Mouse (Mus musculus): ENCODE data around the gene Abca6. TPM values are rescaled to one million over a fixed set of nuclear protein-coding genes. Genes with fewer than 3 reads are reported as not detected.

Abca6 gene
- polyA plus RNA-seq, 1 experiment = 1.1 TPM

DNA sequence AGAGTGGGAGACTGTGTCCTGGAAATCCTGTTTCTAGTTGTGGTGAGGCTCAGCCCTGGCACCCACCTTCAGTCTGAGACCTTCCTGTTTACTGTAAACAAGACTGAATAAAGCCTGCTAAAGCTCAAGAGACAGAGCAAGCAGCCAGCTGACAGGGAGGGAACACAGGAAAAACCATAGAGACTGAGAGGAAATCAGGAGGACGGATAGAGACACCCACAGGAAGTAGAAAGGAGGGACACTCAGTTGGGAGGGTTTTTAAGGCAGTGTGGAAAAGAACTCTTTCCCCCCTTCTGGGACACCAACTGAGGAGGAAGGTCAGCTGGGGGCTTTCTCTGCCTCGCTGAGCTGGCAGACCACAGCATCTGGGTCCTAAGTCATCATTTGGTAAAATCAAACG is 23.2 kb upstream of the Abca6 start:
- no peak for TF ChIP-seq CTCF (IDR thresholded peaks at IDR 0.05; ENCODE audit: borderline replicate concordance, insufficient read depth, low read depth, low read length)
- TF ChIP-seq POLR2A (IDR thresholded peaks at IDR 0.05; ENCODE audit: borderline replicate concordance, insufficient read depth, low read length) = no peak
- no peaks in the 10 kb centered on the region for H3K4me1 ChIP-seq (ENCODE audit: control insufficient read depth, insufficient read depth, low read length)
- no peak for DNase-seq
- H3K27ac ChIP-seq (ENCODE audit: insufficient read depth, low read length) = no peak overlapping the region
- no peaks in the 10 kb centered on the region for H3K27me3 ChIP-seq (ENCODE audit: control insufficient read depth, insufficient read depth, low read length)
- no peak overlapping the region for H3K4me3 ChIP-seq (replicated peaks; ENCODE audit: insufficient read depth, low read depth, low read length)
- WGBS = 70% methylated on average over 3 of the region's 3 CpGs

DNA sequence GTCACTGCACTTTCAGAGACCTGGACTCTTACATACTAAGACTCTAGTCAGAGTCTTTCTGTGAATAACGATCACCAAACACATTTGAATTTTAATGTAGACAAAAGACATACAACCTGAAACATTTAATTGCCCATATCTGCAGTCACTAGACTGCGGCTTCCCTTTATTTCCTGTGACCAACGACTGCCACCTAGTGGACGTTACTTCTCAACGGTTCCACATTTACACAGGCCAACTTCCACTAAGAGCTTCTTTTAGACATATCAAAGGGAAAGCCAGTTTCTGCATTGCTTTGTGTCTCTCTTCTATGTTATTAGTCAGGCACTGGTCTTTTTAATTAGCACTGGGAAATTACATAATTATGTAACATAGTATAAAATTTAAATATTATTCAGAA is 20.2 kb upstream of the Abca6 start:
- no peak for TF ChIP-seq POLR2A (IDR thresholded peaks at IDR 0.05; ENCODE audit: borderline replicate concordance, insufficient read depth, low read length)
- peak; percentile 46; the same call in 1 of the 2 replicates for TF ChIP-seq CTCF (IDR thresholded peaks at IDR 0.05; ENCODE audit: borderline replicate concordance, insufficient read depth, low read depth, low read length)
- H3K4me3 ChIP-seq (replicated peaks; ENCODE audit: insufficient read depth, low read depth, low read length) = no peak overlapping the region
- no peak overlapping the region for H3K27ac ChIP-seq (ENCODE audit: insufficient read depth, low read length)
- H3K4me1 ChIP-seq (ENCODE audit: control insufficient read depth, insufficient read depth, low read length) = peaks cover 5% of the 10 kb centered on the region
- DNase-seq = peak; percentile 37 to 41
- no peaks in the 10 kb centered on the region for H3K27me3 ChIP-seq (ENCODE audit: control insufficient read depth, insufficient read depth, low read length)
- WGBS = 3% methylated on average over 5 of the region's 5 CpGs

DNA sequence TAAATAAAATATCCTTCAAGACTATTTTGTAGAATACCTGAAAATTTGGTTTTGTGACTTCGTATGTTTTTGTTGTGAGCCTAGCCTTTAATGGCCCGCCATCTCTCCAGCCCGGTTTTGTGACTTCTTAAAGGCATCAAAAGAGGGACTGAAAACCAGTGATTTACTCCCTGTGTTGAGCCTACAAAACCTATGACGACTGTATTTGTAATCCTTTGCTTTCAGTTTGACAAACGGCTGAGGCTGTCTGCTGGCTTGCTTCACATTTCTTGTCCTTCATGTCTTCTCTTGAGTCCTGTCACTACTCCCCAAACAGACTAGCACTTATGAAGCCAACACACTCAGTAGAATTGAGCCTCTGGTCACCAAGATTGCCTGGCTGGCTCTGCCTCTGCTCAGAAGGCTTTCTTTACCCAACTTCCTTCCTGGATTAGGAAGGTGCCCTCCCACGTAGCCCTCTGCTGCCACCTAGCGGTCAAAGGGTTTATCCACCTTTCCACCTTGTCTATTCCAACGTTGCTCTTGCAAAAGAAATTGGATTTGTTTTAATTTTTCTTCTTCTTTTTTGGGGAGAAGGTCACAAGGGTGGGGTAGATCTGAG is 16.8 kb upstream of the Abca6 start:
- H3K27ac ChIP-seq (ENCODE audit: insufficient read depth, low read length) = no peak overlapping the region
- WGBS = 48% methylated on average over 8 of the region's 8 CpGs
- H3K4me3 ChIP-seq (replicated peaks; ENCODE audit: insufficient read depth, low read depth, low read length) = no peak overlapping the region
- no peaks in the 10 kb centered on the region for H3K27me3 ChIP-seq (ENCODE audit: control insufficient read depth, insufficient read depth, low read length)
- peaks cover 5% of the 10 kb centered on the region for H3K4me1 ChIP-seq (ENCODE audit: control insufficient read depth, insufficient read depth, low read length)
- TF ChIP-seq CTCF (IDR thresholded peaks at IDR 0.05; ENCODE audit: borderline replicate concordance, insufficient read depth, low read depth, low read length) (peak; percentile 94), POLR2A (IDR thresholded peaks at IDR 0.05; ENCODE audit: borderline replicate concordance, insufficient read depth, low read length) (no peak)
- DNase-seq = peak; percentile 65 to 83

GRCm38 (mm10) chr11:110267232-110267631 is 15.7 kb upstream of the Abca6 start:
- WGBS = 88% methylated on average over 6 of the region's 6 CpGs
- no peaks in the 10 kb centered on the region for H3K27me3 ChIP-seq (ENCODE audit: control insufficient read depth, insufficient read depth, low read length)
- no peak overlapping the region for H3K4me3 ChIP-seq (replicated peaks; ENCODE audit: insufficient read depth, low read depth, low read length)
- DNase-seq = no peak
- no peak overlapping the region for H3K27ac ChIP-seq (ENCODE audit: insufficient read depth, low read length)
- peaks cover 5% of the 10 kb centered on the region for H3K4me1 ChIP-seq (ENCODE audit: control insufficient read depth, insufficient read depth, low read length)
- TF ChIP-seq POLR2A (IDR thresholded peaks at IDR 0.05; ENCODE audit: borderline replicate concordance, insufficient read depth, low read length) = no peak
- TF ChIP-seq CTCF (IDR thresholded peaks at IDR 0.05; ENCODE audit: borderline replicate concordance, insufficient read depth, low read depth, low read length) = no peak

GRCm38 (mm10) chr11:110266757-110267156 is 15.2 kb upstream of the Abca6 start:
- no peak overlapping the region for H3K4me3 ChIP-seq (replicated peaks; ENCODE audit: insufficient read depth, low read depth, low read length)
- H3K27ac ChIP-seq (ENCODE audit: insufficient read depth, low read length) = no peak overlapping the region
- H3K4me1 ChIP-seq (ENCODE audit: control insufficient read depth, insufficient read depth, low read length) = peaks cover 5% of the 10 kb centered on the region
- no peak for TF ChIP-seq POLR2A (IDR thresholded peaks at IDR 0.05; ENCODE audit: borderline replicate concordance, insufficient read depth, low read length)
- no peak for TF ChIP-seq CTCF (IDR thresholded peaks at IDR 0.05; ENCODE audit: borderline replicate concordance, insufficient read depth, low read depth, low read length)
- no peak for DNase-seq
- H3K27me3 ChIP-seq (ENCODE audit: control insufficient read depth, insufficient read depth, low read length) = no peaks in the 10 kb centered on the region
- 40% methylated on average over 11 of the region's 11 CpGs for WGBS

DNA sequence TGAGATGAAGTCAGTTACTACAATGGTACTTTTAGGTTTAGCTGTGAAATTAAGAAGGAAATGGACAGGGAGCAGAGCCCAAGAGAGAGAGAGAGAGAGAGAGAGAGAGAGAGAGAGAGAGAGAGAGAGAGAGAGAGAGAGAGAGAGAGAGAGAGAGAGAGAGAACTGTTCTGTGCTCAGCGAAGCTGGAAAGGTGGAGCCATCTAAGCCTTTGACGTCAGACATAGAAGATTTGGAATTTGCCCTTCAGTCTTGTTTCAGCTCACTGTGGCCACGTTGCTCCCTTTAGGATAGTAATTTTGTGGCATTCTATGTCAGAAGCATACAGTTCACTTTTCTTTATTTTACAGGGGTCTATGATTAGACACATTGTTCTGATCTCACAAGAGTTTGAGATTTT is 10.3 kb upstream of the Abca6 start:
- peaks cover 2% of the 10 kb centered on the region for H3K4me1 ChIP-seq (ENCODE audit: control insufficient read depth, insufficient read depth, low read length)
- no peak overlapping the region for H3K4me3 ChIP-seq (replicated peaks; ENCODE audit: insufficient read depth, low read depth, low read length)
- H3K27ac ChIP-seq (ENCODE audit: insufficient read depth, low read length) = no peak overlapping the region
- TF ChIP-seq POLR2A (IDR thresholded peaks at IDR 0.05; ENCODE audit: borderline replicate concordance, insufficient read depth, low read length) = no peak
- TF ChIP-seq CTCF (IDR thresholded peaks at IDR 0.05; ENCODE audit: borderline replicate concordance, insufficient read depth, low read depth, low read length) = no peak
- no peaks in the 10 kb centered on the region for H3K27me3 ChIP-seq (ENCODE audit: control insufficient read depth, insufficient read depth, low read length)
- 71% methylated on average over 3 of the region's 3 CpGs for WGBS
- DNase-seq = no peak

- H3K27ac ChIP-seq (ENCODE audit: insufficient read depth, low read length) = no peak overlapping the region
- H3K4me1 ChIP-seq (ENCODE audit: control insufficient read depth, insufficient read depth, low read length) = no peaks in the 10 kb centered on the region
- no peak for TF ChIP-seq POLR2A (IDR thresholded peaks at IDR 0.05; ENCODE audit: borderline replicate concordance, insufficient read depth, low read length)
- TF ChIP-seq CTCF (IDR thresholded peaks at IDR 0.05; ENCODE audit: borderline replicate concordance, insufficient read depth, low read depth, low read length) = no peak
- DNase-seq = no peak
- H3K27me3 ChIP-seq (ENCODE audit: control insufficient read depth, insufficient read depth, low read length) = no peaks in the 10 kb centered on the region
- H3K4me3 ChIP-seq (replicated peaks; ENCODE audit: insufficient read depth, low read depth, low read length) = no peak overlapping the region
- 68% methylated on average over 4 of the region's 4 CpGs for WGBS
Measured at GRCm38 (mm10) chr11:110257911-110258310, 6.3 kb upstream of the Abca6 start.

- no peak overlapping the region for H3K4me3 ChIP-seq (replicated peaks; ENCODE audit: insufficient read depth, low read depth, low read length)
- no peak for TF ChIP-seq CTCF (IDR thresholded peaks at IDR 0.05; ENCODE audit: borderline replicate concordance, insufficient read depth, low read depth, low read length)
- TF ChIP-seq POLR2A (IDR thresholded peaks at IDR 0.05; ENCODE audit: borderline replicate concordance, insufficient read depth, low read length) = no peak
- 95% methylated on average over 4 of the region's 4 CpGs for WGBS
- no peak overlapping the region for H3K27ac ChIP-seq (ENCODE audit: insufficient read depth, low read length)
- H3K4me1 ChIP-seq (ENCODE audit: control insufficient read depth, insufficient read depth, low read length) = no peaks in the 10 kb centered on the region
- H3K27me3 ChIP-seq (ENCODE audit: control insufficient read depth, insufficient read depth, low read length) = no peaks in the 10 kb centered on the region
- no peak for DNase-seq
Measured at GRCm38 (mm10) chr11:110257061-110257460, 5.5 kb upstream of the Abca6 start.

Measured in cerebellum, adult 2 months (tissue).